Mouse (Mus musculus) cerebellum, adult 11 months (tissue): ENCODE measurements around the gene Mtmr14.

Experiments
- DNase-seq: peaks from one replicate; pipeline ENCODE4 v3.0.0; 2022

Gene Mtmr14

GRCm38 (mm10) chr6:113282101-113282802, 44.6 kb downstream of the Mtmr14 start, which contains the start of gene Cpne9:
Gene Cpne9 (plus strand): TSS chr6:113282307.
- DNase-seq = peak; percentile 37

GRCm38 (mm10) chr6:113282969-113283368, 45.3 kb downstream of the Mtmr14 start:
- peak; percentile 38 for DNase-seq

- DNase-seq = no peak
Observed at GRCm38 (mm10) chr6:113283500-113283899, 45.9 kb downstream of the Mtmr14 start.

- no peak for DNase-seq
Observed at GRCm38 (mm10) chr6:113284931-113285330, 47.3 kb downstream of the Mtmr14 start.

- no peak for DNase-seq
Observed at GRCm38 (mm10) chr6:113286316-113286715, 48.7 kb downstream of the Mtmr14 start.

GRCm38 (mm10) chr6:113287236-113287635, 49.6 kb downstream of the Mtmr14 start:
- DNase-seq = no peak

- DNase-seq = no peak
Observed at GRCm38 (mm10) chr6:113289346-113289745, 51.7 kb downstream of the Mtmr14 start.

GRCm38 (mm10) chr6:113290346-113290745, 52.7 kb downstream of the Mtmr14 start:
- DNase-seq = no peak

GRCm38 (mm10) chr6:113292938-113293337, 55.3 kb downstream of the Mtmr14 start:
- no peak for DNase-seq

- DNase-seq = no peak
Observed at GRCm38 (mm10) chr6:113296046-113296445, 58.4 kb downstream of the Mtmr14 start.

GRCm38 (mm10) chr6:113296639-113297038, 59.0 kb downstream of the Mtmr14 start:
- DNase-seq = no peak

- DNase-seq = no peak
Observed at GRCm38 (mm10) chr6:113301350-113301749, 63.7 kb downstream of the Mtmr14 start.

GRCm38 (mm10) chr6:113302258-113302657, 64.6 kb downstream of the Mtmr14 start:
- DNase-seq = no peak

GRCm38 (mm10) chr6:113306322-113306985, 68.8 kb downstream of the Mtmr14 start:
- DNase-seq = peak; percentile 100

- no peak for DNase-seq
Observed at GRCm38 (mm10) chr6:113306986-113307349, 69.3 kb downstream of the Mtmr14 start, which contains the start of gene Brpf1. Gene Brpf1 (plus strand): TSS chr6:113307137.

- DNase-seq = peak; percentile 47
Observed at GRCm38 (mm10) chr6:113307481-113308121, 70.0 kb downstream of the Mtmr14 start.

GRCm38 (mm10) chr6:113308141-113308540, 70.5 kb downstream of the Mtmr14 start:
- peak; percentile 71 for DNase-seq

- DNase-seq = no peak
Observed at GRCm38 (mm10) chr6:113315972-113316371, 78.3 kb downstream of the Mtmr14 start.

- DNase-seq = peak; percentile 96
Observed at GRCm38 (mm10) chr6:113326533-113327315, 89.1 kb downstream of the Mtmr14 start, which contains the start of gene Ogg1. Gene Ogg1 (plus strand): TSS chr6:113326972.

GRCm38 (mm10) chr6:113329396-113329795, 91.8 kb downstream of the Mtmr14 start:
- no peak for DNase-seq

- DNase-seq = no peak
Observed at GRCm38 (mm10) chr6:113330547-113330946, 92.9 kb downstream of the Mtmr14 start.
